Mouse (Mus musculus): ENCODE measurements around the gene Hsd17b3. TPM values are rescaled to one million over a fixed set of nuclear protein-coding genes. Genes with fewer than 3 reads are reported as not detected.

Gene Hsd17b3
- polyA plus RNA-seq (2012; rRNA removed), result 0.10 and 0.23 TPM in 2 replicates

DNA sequence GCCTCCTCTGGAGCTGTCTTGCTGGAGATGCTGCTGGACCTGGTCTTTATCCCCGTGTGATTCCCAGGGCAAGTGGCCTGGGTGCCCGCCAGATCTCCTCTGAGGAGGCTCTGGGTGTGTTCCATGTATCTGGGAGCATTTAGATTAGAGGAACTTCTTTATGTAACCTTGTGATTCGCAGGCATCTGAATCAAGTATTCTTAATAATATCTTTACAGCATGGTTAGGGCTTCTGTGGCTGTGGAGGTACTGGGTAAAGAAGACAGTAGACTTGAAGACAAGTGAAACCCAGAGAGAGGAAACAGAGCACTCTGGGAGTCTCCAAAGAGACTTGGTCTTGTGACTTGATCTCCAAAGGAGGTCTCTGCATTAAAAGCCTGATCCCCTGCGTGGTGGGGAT lies at the start of gene Hsd17b3:
Hsd17b3 (minus strand) TSS at position 101 of the 400 bp plus-strand sequence.

GRCm38 (mm10) chr13:64128858-64129615 lies 40.0 kb upstream of the Hsd17b3 start, which contains the start of gene Slc35d2:
Gene Slc35d2, minus strand, starts transcription at chr13:64129368.

Other genes with a start within 250 kb of the Hsd17b3 start
- gene Slc35d2, start 40.1 kb upstream of the Hsd17b3 start, polyA plus RNA-seq (2012; rRNA removed), result 1.4 and 3.1 TPM in 2 replicates
- gene Zfp367, start 64.0 kb upstream of the Hsd17b3 start, polyA plus RNA-seq (2012; rRNA removed), result 12.5 and 14.2 TPM in 2 replicates
- gene Habp4, start 72.6 kb upstream of the Hsd17b3 start, polyA plus RNA-seq (2012; rRNA removed), result 32.6 and 37.6 TPM in 2 replicates
- gene Cdc14b, start 186.1 kb upstream of the Hsd17b3 start, polyA plus RNA-seq (2012; rRNA removed), result 6.5 and 8.0 TPM in 2 replicates
- 5.7 and 7.9 TPM in 2 replicates for gene Aaed1, start 223.5 kb upstream of the Hsd17b3 start, polyA plus RNA-seq (2012; rRNA removed)